Mouse (Mus musculus) adrenal gland, postnatal 36 days (tissue): Measurements from ENCODE around the gene Spryd4. TPM values are rescaled to one million over a fixed set of nuclear protein-coding genes. Genes with fewer than 3 reads are reported as not detected.
"Not testable (repeated sequence)": the region's sequence is repeated elsewhere in the genome, so short reads cannot be mapped to it uniquely, and the experiment has no call there.

Experiments
- DNase-seq, 2 experiments: peaks; one replicate each; pipeline ENCODE4 v3.0.0; 2021; ENCODE audit warnings: mixed read lengths in 1 of 2
- total RNA-seq, 2 experiments: library from RNA; stranded (reverse); gene quantifications; 2 replicates each; pipeline ENCODE4 v1.2.3; 2021

Spryd4 gene
- total RNA-seq, 2 experiments from 2014 or later, result 15.1 to 19.1 TPM

GRCm38 (mm10) chr10:128187181-128187605 is 24.4 kb downstream of the Spryd4 start:
- DNase-seq, result no peak

GRCm38 (mm10) chr10:128185959-128186358 is 25.6 kb downstream of the Spryd4 start:
- peak; percentile 85 to 87 for DNase-seq

- DNase-seq, result no peak
Measured at GRCm38 (mm10) chr10:128185277-128185940, 26.2 kb downstream of the Spryd4 start.

- DNase-seq, result no peak
Measured at GRCm38 (mm10) chr10:128184296-128184695, 27.3 kb downstream of the Spryd4 start.

- DNase-seq, result peak; percentile 32 to 34
Measured at GRCm38 (mm10) chr10:128179989-128180388, 31.6 kb downstream of the Spryd4 start, which contains the start of gene Rbms2. TSS of gene Rbms2 (minus strand) at chr10:128180297.

- DNase-seq, result no peak
Measured at GRCm38 (mm10) chr10:128177316-128177715, 34.3 kb downstream of the Spryd4 start.

GRCm38 (mm10) chr10:128175996-128176755 is 35.4 kb downstream of the Spryd4 start:
- peak; percentile 64 to 80 for DNase-seq

- DNase-seq, result no peak
Measured at GRCm38 (mm10) chr10:128175302-128175701, 36.3 kb downstream of the Spryd4 start.

GRCm38 (mm10) chr10:128171348-128171747 is 40.3 kb downstream of the Spryd4 start:
- not testable (repeated sequence) for DNase-seq

- no peak for DNase-seq
Measured at GRCm38 (mm10) chr10:128167091-128167490, 44.5 kb downstream of the Spryd4 start.

- not testable (repeated sequence) for DNase-seq
Measured at GRCm38 (mm10) chr10:128165726-128166125, 45.9 kb downstream of the Spryd4 start.

Other genes with a start within 250 kb of the Spryd4 start
- gene Hsd17b6, start 204.2 kb downstream of the Spryd4 start, total RNA-seq, result under 1 TPM in 1 of 2 experiments, not detected in 1; 0.23 TPM
- 1 to 10 TPM; 4.2 to 4.5 TPM for gene Prim1, start 196.6 kb downstream of the Spryd4 start, total RNA-seq
- gene Naca, start 176.2 kb downstream of the Spryd4 start, total RNA-seq, result 100 to 1,000 TPM; 638 to 655 TPM
- gene Ptges3, start 152.9 kb downstream of the Spryd4 start, total RNA-seq, result 100 to 1,000 TPM; 182 to 237 TPM
- gene Atp5b, start 128.5 kb downstream of the Spryd4 start, total RNA-seq, result 1,000 to 10,000 TPM; 2,942 to 3,172 TPM
- 10 to 100 TPM; 43.6 to 50.3 TPM for gene Baz2a, start 120.2 kb downstream of the Spryd4 start, total RNA-seq
- 100 to 1,000 TPM in 1 of 2 experiments, 10 to 100 TPM in 1; 79.9 to 101 TPM for gene Rbms2, start 31.5 kb downstream of the Spryd4 start, total RNA-seq
- 1 to 10 TPM; 1.2 to 2.4 TPM for gene Gls2, start 17.4 kb downstream of the Spryd4 start, total RNA-seq
- gene Mip, start 14.0 kb upstream of the Spryd4 start, total RNA-seq, result not detected
- gene Timeless, start 20.3 kb upstream of the Spryd4 start, total RNA-seq, result 1 to 10 TPM; 7.6 to 8.8 TPM
- gene Apon, start 42.3 kb upstream of the Spryd4 start, total RNA-seq, result under 1 TPM in 1 of 2 experiments, not detected in 1; 0.23 TPM
- 10 to 100 TPM in 1 of 2 experiments, 1 to 10 TPM in 1; 1.5 to 11.9 TPM for gene Apof, start 56.9 kb upstream of the Spryd4 start, total RNA-seq
- gene Stat2, start 58.8 kb upstream of the Spryd4 start, total RNA-seq, result 10 to 100 TPM; 32.9 to 33.6 TPM
- gene Il23a, start 86.9 kb upstream of the Spryd4 start, total RNA-seq, result not detected
- 10 to 100 TPM; 17.7 to 19.6 TPM for gene Pan2, start 91.5 kb upstream of the Spryd4 start, total RNA-seq
- gene Cnpy2, start 110.7 kb upstream of the Spryd4 start, total RNA-seq, result 100 to 1,000 TPM; 170 to 204 TPM
- 100 to 1,000 TPM; 369 to 370 TPM for gene Cs, start 125.9 kb upstream of the Spryd4 start, total RNA-seq
- 10 to 100 TPM; 70.3 to 83.5 TPM for gene Coq10a, start 157.2 kb upstream of the Spryd4 start, total RNA-seq
- 10 to 100 TPM; 56.4 to 70.6 TPM for gene Ankrd52, start 165.3 kb upstream of the Spryd4 start, total RNA-seq
- not detected for gene Slc39a5, start 189.4 kb upstream of the Spryd4 start, total RNA-seq
- 10 to 100 TPM; 71.4 to 73.6 TPM for gene Nabp2, start 199.7 kb upstream of the Spryd4 start, total RNA-seq
- 10 to 100 TPM; 44.4 to 45.9 TPM for gene Rnf41, start 199.8 kb upstream of the Spryd4 start, total RNA-seq
- gene Smarcc2, start 247.4 kb upstream of the Spryd4 start, total RNA-seq, result 100 to 1,000 TPM in 1 of 2 experiments, 10 to 100 TPM in 1; 97.5 to 104 TPM